Mouse (Mus musculus) heart, adult 18-20 months (tissue): ENCODE data around the gene Aym1. TPM values are rescaled to one million over a fixed set of nuclear protein-coding genes. Genes with fewer than 3 reads are reported as not detected.

Experiments used
- DNase-seq, 2 experiments: peaks; one replicate each; pipeline ENCODE4 v3.0.0; 2021 to 2022; ENCODE audit warnings: mixed read lengths in 1 of 2
- microRNA-seq, 2 experiments: library from miRNA; unstranded; fragments of <30 nt; microRNA quantifications; one replicate each; pipeline ENCODE4 v1.2.0; 2022
- total RNA-seq, 2 experiments: library from RNA; stranded (reverse); gene quantifications; 2 replicates each; pipeline ENCODE4 v1.2.3; 2021

The Aym1 gene
- total RNA-seq, 2 experiments from 2014 or later = not detected

GRCm38 (mm10) chr5:113402702-113403101 is 45.6 kb downstream of the Aym1 start:
- DNase-seq = peak; percentile 5 to 72

GRCm38 (mm10) chr5:113407346-113407745 is 50.3 kb downstream of the Aym1 start:
- peak; percentile 4 to 42 for DNase-seq

Small RNA genes within 50 kb of the gene (microRNA-seq; reads per million reads assigned to microRNA genes)
- gene Mir7229 (0 reads per million in 2 experiments), gene Mir7230 (0 reads per million in 2 experiments)

Other genes with a start within 250 kb of the Aym1 start
- 10 to 100 TPM; 19.2 to 21.1 TPM for gene 2900026A02Rik, start 136.1 kb upstream of the Aym1 start, total RNA-seq
- gene Tmem211, start 130.4 kb upstream of the Aym1 start, total RNA-seq = not detected
- gene Sgsm1, start 46.5 kb upstream of the Aym1 start, total RNA-seq = 1 to 10 TPM in 1 of 2 experiments, under 1 TPM in 1; 0.25 to 1.0 TPM
- under 1 TPM; 0.22 to 0.23 TPM for gene Wscd2, start 133.0 kb downstream of the Aym1 start, total RNA-seq